Mouse (Mus musculus) heart, embryonic 10.5 days (tissue): ENCODE measurements around the gene Spata2. TPM values are rescaled to one million over a fixed set of nuclear protein-coding genes. Genes with fewer than 3 reads are reported as not detected.

ENCODE experiments used
- DNase-seq: peaks from one replicate; pipeline ENCODE4 v3.0.0-alpha.2; 2017; ENCODE audit warnings: low spot score
- H3K27ac ChIP-seq: fragments of 300-500 bp; sonication (generic); 2 replicates; pipeline ENCODE4 v1.5.1; 2016; ENCODE audit warnings: mild to moderate bottlenecking
- H3K27me3 ChIP-seq: fragments of 300-500 bp; sonication (generic); 2 replicates; pipeline ENCODE4 v1.6.1; 2016; ENCODE audit warnings: mild to moderate bottlenecking; ENCODE audit not compliant: poor library complexity, insufficient read depth, severe bottlenecking
- H3K36me3 ChIP-seq: fragments of 300-500 bp; sonication (generic); 2 replicates; pipeline ENCODE4 v1.6.1; 2016; ENCODE audit warnings: mild to moderate bottlenecking, moderate library complexity
- H3K4me1 ChIP-seq: fragments of 300-500 bp; sonication (generic); 2 replicates; pipeline ENCODE4 v1.6.1; 2016; ENCODE audit warnings: mild to moderate bottlenecking
- H3K4me3 ChIP-seq: fragments of 300-500 bp; sonication (generic); 2 replicates; pipeline ENCODE4 v1.5.1; 2016; ENCODE audit warnings: mild to moderate bottlenecking, moderate library complexity
- H3K9me3 ChIP-seq: fragments of 300-500 bp; sonication (generic); 2 replicates; pipeline ENCODE4 v1.6.1; 2016; ENCODE audit warnings: mild to moderate bottlenecking, moderate library complexity
- WGBS: fragments of 180-500 bp; shearing (Covaris S2); methylation state at CpG from one replicate; pipeline ENCODE4 v1.1.7; 2016; 5-methylcytosine and 5-hydroxymethylcytosine counted together
- polyA plus RNA-seq: library from polyadenylated mRNA; unstranded; fragments of >200 nt; fragmentation: Nextera tagmentation; extraction: Ambion mirVana; gene quantifications from 2 replicates; pipeline ENCODE4 v1.2.1, GENCODE M21; 2016

The Spata2 gene
- polyA plus RNA-seq, 1 experiment from 2014 or later = 17.4 TPM

DNA sequence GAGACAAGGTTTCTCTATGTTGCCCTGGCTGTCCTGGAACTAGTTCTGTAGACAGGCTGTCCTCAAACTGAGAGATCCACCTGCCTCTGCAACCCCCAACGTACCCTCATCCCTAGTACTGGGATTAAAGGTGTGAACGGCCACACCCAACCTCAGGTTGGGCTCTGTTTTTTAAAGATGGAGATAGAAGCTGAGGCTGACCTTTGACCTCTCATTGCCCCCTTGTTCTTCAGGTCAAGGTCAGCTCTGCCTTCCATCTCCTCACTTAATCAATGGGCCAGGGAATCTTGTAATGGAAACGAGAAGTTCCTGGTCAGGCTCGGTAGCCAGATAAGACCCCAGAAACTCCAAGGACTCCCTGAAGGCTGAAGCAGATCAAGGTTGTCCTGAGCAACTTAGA is 37.8 kb upstream of the Spata2 start:
- H3K9me3 ChIP-seq = no peaks in the 10 kb centered on the region
- H3K4me1 ChIP-seq = no peaks in the 10 kb centered on the region
- 64% methylated on average over 4 of the region's 4 CpGs for WGBS
- no peak for DNase-seq
- no peak overlapping the region for H3K27ac ChIP-seq
- no peak overlapping the region for H3K4me3 ChIP-seq
- H3K27me3 ChIP-seq = peaks cover 46% of the 10 kb centered on the region
- H3K36me3 ChIP-seq = no peaks in the 10 kb centered on the region

DNA sequence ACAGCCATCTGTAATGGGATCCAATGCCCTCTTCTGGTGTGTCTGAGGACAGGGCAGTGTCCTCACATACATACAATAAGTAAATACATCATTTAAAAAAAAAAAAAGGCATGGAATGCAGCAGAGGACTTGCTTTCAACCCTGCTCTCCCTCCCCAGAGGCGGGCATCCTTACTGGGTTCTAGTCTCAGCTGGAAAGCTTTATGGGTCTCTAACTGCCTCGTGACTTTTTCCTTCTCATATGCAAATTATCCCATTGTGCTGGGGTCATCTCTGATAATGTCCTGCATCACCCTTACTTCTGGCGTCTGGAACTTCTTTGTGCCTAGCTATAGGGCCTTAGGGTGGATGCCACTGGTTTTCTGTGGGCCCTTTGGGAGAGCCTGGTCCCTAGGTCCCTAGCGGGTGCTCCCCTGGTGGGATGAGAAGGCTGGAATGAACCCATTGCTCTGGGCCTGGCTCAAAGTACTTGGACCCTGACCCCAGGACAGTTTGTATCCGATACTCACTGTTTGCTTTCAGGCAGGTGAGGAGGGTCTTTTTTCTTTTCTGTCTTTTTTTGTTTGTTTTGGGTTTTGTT is 37.3 kb upstream of the Spata2 start:
- H3K27me3 ChIP-seq = peaks cover 41% of the 10 kb centered on the region
- no peak overlapping the region for H3K4me3 ChIP-seq
- no peak overlapping the region for H3K27ac ChIP-seq
- 50% methylated on average over 5 of the region's 5 CpGs for WGBS
- H3K9me3 ChIP-seq = no peaks in the 10 kb centered on the region
- no peak for DNase-seq
- H3K4me1 ChIP-seq = no peaks in the 10 kb centered on the region
- H3K36me3 ChIP-seq = no peaks in the 10 kb centered on the region

DNA sequence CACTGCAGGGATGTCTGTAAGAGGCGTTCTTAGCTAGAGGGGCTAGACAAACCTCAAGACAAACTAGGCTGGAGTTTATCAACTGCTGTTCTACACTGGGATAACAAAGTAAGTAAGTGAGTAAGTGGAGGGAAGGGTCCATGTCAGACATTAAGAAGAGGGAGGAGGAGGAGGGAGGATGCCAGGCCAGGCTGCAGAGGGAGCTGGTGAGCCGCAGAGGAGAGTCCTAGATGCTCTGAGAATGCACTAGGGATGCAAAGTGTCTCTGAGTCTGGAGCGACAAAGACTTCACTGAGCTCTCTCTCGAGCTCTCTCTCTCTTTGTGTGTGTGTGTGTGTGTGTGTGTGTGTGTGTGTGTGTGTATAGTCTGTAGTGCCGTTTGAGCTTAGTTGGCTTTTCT is 35.6 kb upstream of the Spata2 start:
- no peaks in the 10 kb centered on the region for H3K36me3 ChIP-seq
- 25% methylated on average over 5 of the region's 5 CpGs for WGBS
- DNase-seq = no peak

DNA sequence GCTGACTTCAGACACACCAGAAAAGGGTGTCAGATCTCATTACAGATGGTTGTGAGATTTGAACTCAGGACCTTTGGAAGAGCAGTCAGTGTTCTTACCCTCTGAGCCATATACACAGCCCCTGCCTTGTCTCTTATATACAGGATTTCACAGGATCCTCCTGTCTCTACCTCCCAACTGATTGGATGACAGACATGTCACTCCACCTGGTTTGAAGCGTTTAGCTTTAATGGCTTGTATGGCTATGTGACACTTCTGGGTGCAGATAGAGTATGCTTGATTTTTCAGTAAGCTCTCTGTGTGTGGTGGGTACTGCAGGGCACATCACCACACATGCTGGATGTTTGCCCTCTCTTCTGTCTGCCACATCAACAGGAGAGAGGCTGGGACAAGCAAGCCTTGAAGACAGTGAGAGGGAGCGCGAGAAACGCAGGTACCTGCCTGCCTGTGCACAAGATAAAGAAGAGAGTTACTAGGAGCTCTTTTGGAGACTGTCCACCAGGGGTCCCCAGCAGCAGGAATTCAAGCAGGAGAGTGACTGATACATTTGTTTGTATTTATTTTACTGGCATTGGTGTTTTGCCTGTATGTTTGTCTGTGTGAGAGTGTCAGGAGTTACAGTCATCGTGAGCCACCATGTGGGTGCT is 27.0 kb upstream of the Spata2 start:
- Histone ChIP-seq H3K36me3 (peaks cover 47% of the 10 kb centered on the region), H3K4me3 (no peak overlapping the region), H3K27me3 (no peaks in the 10 kb centered on the region), H3K27ac (no peak overlapping the region), H3K4me1 (no peaks in the 10 kb centered on the region), H3K9me3 (no peaks in the 10 kb centered on the region)
- DNase-seq = no peak
- WGBS = 69% methylated on average over 5 of the region's 5 CpGs

More for the DNA sequence above, 35.6 kb upstream of the Spata2 start:
- no peak overlapping the region for H3K27ac ChIP-seq
- H3K27me3 ChIP-seq = peaks cover 26% of the 10 kb centered on the region
- no peak overlapping the region for H3K4me3 ChIP-seq
- no peaks in the 10 kb centered on the region for H3K9me3 ChIP-seq
- H3K4me1 ChIP-seq = no peaks in the 10 kb centered on the region

DNA sequence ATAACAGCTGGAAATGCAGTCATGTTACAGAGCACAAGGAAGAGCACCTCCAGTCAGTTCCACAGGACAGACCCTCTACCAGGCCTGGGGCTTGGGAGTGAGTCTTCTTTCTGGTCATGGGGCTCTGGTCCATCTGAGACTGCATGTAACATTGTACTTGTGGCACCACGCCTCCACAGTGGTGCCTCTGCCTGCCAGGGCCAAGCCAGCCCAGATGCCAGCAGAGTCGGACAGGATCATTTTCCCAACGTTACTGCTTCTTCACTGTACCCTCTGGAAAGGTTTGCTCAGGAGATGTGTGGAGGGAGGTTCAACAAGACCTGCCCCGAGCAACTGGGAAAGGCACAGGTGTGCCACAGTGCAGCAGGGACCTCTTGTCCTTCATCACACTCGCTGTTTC is 23.0 kb upstream of the Spata2 start:
- DNase-seq = no peak
- no peaks in the 10 kb centered on the region for H3K27me3 ChIP-seq
- no peak overlapping the region for H3K27ac ChIP-seq
- no peak overlapping the region for H3K4me3 ChIP-seq
- no peaks in the 10 kb centered on the region for H3K9me3 ChIP-seq
- peaks cover 88% of the 10 kb centered on the region for H3K36me3 ChIP-seq
- 88% methylated on average over 5 of the region's 5 CpGs for WGBS
- H3K4me1 ChIP-seq = peaks cover 3% of the 10 kb centered on the region

DNA sequence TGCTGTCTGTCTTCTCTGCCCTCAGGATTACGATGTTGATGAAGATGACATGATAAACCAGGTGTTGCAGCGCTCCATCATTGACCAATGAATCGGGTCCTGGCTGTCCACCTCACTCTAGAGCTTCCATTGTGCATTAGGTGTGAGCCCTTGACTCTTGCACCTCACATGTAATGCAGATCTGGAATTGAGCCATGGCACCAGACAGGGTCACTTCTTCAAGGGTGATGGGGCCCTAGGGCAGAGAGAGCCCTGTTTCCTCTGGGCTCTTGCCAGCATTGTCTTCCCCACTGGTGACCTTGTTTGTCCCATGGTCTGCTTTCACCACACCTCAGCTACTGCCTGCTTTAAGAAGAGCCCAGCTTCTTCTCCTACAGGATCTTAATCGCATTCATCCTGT is 22.0 kb upstream of the Spata2 start:
- H3K36me3 ChIP-seq = peaks cover 91% of the 10 kb centered on the region
- peaks cover 10% of the 10 kb centered on the region for H3K4me1 ChIP-seq
- DNase-seq = no peak
- 96% methylated on average over 4 of the region's 4 CpGs for WGBS
- H3K9me3 ChIP-seq = no peaks in the 10 kb centered on the region
- H3K4me3 ChIP-seq = no peak overlapping the region
- H3K27ac ChIP-seq = no peak overlapping the region
- no peaks in the 10 kb centered on the region for H3K27me3 ChIP-seq

DNA sequence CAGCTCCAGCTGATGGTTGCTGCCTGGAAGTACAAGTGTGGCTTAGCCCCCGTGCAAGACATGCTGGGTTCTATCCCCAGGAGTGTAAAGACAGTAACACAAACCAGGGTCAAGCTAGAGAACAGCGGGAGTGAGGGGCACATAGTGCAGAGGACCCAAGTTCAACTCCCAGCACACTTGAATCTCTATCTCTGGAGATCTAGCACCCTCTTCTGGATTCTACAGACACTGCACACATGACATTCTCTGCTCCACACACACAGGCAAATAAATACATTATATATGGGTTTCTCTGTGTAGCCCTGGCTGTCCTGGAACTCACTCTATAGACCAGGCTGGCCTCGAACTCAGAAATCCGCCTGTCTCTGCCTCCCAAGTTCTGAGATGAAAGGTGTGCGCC is 20.3 kb upstream of the Spata2 start:
- Histone ChIP-seq H3K27ac (no peak overlapping the region), H3K4me3 (no peak overlapping the region), H3K4me1 (peaks cover 10% of the 10 kb centered on the region), H3K27me3 (no peaks in the 10 kb centered on the region), H3K36me3 (peaks cover 98% of the 10 kb centered on the region), H3K9me3 (no peaks in the 10 kb centered on the region)
- 86% methylated on average over 5 of the region's 5 CpGs for WGBS
- DNase-seq = no peak

DNA sequence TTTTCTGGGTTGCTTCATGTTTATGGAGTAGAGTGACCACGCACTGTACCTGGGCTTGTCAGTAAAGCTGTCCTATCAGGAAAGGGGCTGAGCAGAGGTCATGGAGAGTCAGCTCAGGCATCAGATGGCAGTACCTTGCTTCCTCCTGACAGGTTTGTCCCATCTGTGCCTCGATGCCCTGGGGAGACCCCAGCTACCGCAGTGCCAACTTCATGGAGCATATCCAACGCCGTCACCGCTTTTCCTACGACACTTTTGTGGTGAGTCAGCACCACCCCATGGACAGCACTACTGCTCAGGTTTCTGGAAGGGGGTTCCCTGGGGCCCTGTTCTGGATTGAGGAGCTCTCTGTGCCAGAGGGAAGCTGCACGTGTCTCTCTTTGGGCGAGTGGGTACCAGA is 19.7 kb upstream of the Spata2 start:
- H3K36me3 ChIP-seq = peaks cover 98% of the 10 kb centered on the region
- DNase-seq = no peak
- WGBS = 93% methylated on average over 9 of the region's 9 CpGs

DNA sequence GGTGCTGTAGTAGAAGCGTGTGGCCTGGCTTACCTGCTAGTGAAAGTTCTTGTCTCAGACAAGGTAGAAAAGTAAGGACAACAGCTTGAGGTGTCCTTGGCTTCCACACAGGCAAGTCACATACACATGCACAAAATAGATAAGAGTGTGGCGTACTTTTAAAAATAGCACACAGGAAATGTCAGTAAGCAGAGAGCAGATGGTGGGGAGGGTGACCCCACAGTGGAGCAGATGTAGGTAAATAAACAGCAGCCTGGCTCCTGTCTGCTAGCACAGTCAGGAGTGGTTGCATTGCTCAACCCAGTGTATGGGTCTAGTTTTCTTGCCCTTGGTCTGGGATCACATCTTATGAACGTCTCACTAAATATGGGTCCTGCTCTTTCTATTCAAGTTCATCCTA is 17.8 kb upstream of the Spata2 start:
- Histone ChIP-seq H3K36me3 (peaks cover 87% of the 10 kb centered on the region), H3K4me1 (peaks cover 28% of the 10 kb centered on the region), H3K27me3 (no peaks in the 10 kb centered on the region), H3K27ac (peak overlapping the region; percentile 69; the same call in 1 of the 2 replicates), H3K9me3 (no peaks in the 10 kb centered on the region), H3K4me3 (peak overlapping the region; percentile 22; the same call in 1 of the 2 replicates)
- WGBS = 53% methylated on average over 3 of the region's 3 CpGs
- no peak for DNase-seq

More for the DNA sequence above, 19.7 kb upstream of the Spata2 start:
- H3K4me1 ChIP-seq = peaks cover 12% of the 10 kb centered on the region
- no peak overlapping the region for H3K4me3 ChIP-seq
- H3K27ac ChIP-seq = no peak overlapping the region
- no peaks in the 10 kb centered on the region for H3K27me3 ChIP-seq
- no peaks in the 10 kb centered on the region for H3K9me3 ChIP-seq

DNA sequence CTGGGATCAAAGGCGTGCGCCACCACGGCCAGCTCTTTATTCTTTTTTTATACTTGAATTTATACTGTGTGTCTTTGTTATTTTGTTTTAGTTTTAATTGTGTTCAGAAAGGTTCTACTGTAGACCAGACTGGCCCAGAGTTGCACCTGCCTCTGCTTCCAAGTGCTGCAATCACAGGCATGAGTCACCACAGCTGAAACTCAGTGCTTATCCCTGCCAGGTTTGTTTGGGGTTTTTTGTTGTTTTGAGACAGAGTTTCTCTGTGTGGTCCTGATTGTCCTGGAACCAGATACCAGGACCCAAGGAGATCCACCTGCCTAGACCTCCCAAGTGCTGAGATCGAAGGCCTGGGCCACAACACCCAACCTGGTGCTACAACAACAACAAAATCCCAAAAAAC is 15.9 kb upstream of the Spata2 start:
- Histone ChIP-seq H3K4me1 (peaks cover 46% of the 10 kb centered on the region), H3K27me3 (no peaks in the 10 kb centered on the region), H3K36me3 (peaks cover 68% of the 10 kb centered on the region), H3K4me3 (no peak overlapping the region), H3K9me3 (no peaks in the 10 kb centered on the region), H3K27ac (no peak overlapping the region)
- WGBS = 91% methylated on average over 4 of the region's 4 CpGs
- no peak for DNase-seq

DNA sequence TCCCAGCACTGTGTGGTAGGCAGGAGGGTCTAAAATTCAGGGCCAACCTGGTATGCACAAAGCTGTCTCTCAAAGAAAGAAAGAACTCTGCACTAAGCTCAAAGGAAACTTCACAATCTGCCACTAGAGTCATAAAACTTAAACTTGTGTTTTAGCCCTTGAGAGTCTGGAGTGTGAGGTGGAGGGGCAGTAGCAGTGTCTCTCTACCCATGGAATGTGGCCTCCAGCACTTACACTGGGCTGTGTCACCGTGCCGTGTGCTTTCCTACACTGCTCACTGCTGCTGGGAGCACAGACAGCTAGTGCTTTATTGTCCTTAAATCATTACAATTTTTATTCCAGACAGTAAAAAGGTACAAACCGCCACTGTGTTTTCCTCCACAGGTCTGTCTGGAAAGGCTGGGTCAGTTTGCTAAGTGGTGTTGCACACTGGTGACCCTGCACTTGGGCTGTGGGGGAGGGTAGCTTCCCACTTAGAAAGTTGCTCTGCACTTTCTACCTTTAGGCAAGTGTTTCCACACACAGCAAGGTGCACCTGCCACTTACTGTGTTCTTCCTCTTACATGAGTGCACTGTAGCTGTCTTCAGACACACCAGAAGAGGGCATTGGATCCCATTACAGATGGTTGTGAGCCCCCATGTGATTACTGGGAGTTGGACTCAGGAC is 15.2 kb upstream of the Spata2 start:
- 82% methylated on average over 3 of the region's 3 CpGs for WGBS
- Histone ChIP-seq H3K27me3 (no peaks in the 10 kb centered on the region), H3K4me1 (peaks cover 51% of the 10 kb centered on the region), H3K9me3 (no peaks in the 10 kb centered on the region), H3K27ac (no peak overlapping the region), H3K36me3 (peaks cover 60% of the 10 kb centered on the region), H3K4me3 (no peak overlapping the region)
- no peak for DNase-seq

DNA sequence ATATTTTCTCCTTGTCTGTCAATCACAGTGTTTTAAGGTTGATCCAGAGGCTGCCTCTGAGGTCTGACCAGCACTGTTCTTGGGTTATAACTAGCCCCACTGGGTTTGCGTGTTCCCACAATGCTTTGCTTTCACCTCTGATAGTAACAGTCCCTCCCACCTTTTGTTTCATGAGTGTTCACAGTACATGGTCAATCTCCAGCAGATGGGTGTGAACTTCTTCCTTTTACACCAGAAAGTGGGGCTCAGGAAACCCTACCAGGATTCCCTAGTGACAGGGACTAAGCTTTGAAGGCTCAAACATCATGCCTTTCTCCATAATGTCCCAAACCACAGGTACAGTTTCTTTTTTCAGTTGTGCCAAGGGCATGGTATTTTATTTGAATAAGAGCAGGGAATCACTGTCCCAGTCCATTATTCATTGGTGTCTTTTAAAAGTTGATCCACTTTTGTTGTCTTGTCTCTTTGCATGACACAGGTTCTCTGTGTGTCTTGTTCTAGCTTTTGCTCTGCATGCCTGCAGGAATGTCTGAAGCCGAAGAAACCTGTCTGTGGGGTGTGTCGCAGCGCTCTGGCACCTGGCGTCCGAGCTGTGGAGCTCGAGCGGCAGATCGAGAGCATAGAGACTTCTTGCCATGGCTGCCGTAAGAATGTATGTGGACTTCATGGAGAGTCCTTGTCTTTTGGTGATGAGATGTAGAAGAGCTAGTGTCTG is 14.0 kb upstream of the Spata2 start:
- Histone ChIP-seq H3K27ac (no peak overlapping the region), H3K36me3 (peaks cover 49% of the 10 kb centered on the region), H3K9me3 (no peaks in the 10 kb centered on the region), H3K4me1 (peaks cover 52% of the 10 kb centered on the region), H3K4me3 (no peak overlapping the region), H3K27me3 (no peaks in the 10 kb centered on the region)
- no peak for DNase-seq
- WGBS = 96% methylated on average over 10 of the region's 10 CpGs

DNA sequence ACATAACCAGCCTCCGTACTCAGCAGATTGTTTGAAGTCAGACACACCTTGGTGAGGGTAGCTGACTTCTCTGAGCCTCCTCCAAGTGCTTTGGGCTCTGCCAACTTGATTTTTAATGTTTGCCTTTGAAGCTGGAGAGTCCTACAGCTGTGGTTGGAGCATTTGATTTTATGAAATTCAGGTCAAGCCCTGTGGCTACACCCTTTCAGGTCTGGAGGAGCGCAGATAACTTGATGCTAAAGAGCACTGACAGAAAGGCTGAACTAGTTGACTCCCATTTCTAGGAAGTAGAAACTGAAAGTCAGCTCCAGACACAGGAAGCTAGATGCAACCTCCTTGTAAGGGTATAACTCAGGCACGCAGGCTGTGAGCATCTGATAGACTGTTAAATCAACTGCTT is 12.4 kb upstream of the Spata2 start:
- no peaks in the 10 kb centered on the region for H3K9me3 ChIP-seq
- H3K4me3 ChIP-seq = no peak overlapping the region

More for the DNA sequence above, 12.4 kb upstream of the Spata2 start:
- DNase-seq = no peak
- H3K27me3 ChIP-seq = no peaks in the 10 kb centered on the region
- H3K27ac ChIP-seq = no peak overlapping the region
- H3K36me3 ChIP-seq = peaks cover 33% of the 10 kb centered on the region
- 87% methylated on average over 3 of the region's 3 CpGs for WGBS
- H3K4me1 ChIP-seq = peaks cover 43% of the 10 kb centered on the region
